Mouse (Mus musculus): ENCODE results near the gene Cyp39a1. TPM values are rescaled to one million over a fixed set of nuclear protein-coding genes. Genes with fewer than 3 reads are reported as not detected.
A peak's percentile ranks its signal among the peaks of the same experiment; 100 is the strongest.

Gene Cyp39a1
- 1 to 10 TPM; 6.7 TPM for total RNA-seq (2021)

DNA sequence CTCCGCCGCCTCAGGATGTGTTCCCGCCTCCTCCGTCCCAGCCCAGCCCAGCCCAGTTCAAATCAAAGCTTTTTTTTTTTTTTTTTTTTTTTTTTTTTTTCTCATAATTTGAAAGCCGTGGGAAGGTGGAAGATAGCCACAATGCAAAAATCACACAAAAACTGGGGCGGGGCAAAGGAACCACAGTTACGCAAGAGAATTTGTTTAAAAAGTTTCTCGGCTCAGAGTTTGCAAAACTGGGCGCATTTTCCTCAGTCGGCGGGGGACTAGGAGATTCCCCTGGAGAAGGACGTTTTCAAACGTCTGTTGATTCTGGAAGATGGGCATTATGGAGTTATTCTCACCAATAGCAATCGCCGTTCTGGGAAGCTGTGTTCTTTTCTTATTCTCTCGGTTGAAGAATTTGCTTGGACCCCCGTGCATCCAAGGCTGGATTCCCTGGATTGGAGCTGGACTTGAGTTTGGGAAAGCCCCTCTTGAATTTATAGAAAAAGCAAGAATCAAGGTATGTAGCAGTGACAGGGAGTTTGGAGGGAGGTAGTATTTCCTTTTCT, at the start of gene Cyp39a1:
Gene Cyp39a1, plus strand, starts transcription at position 136 of the 554 bp plus-strand sequence.
- no peak for DNase-seq
- intact Hi-C loops (cut with DNase I): no loop called here

DNA sequence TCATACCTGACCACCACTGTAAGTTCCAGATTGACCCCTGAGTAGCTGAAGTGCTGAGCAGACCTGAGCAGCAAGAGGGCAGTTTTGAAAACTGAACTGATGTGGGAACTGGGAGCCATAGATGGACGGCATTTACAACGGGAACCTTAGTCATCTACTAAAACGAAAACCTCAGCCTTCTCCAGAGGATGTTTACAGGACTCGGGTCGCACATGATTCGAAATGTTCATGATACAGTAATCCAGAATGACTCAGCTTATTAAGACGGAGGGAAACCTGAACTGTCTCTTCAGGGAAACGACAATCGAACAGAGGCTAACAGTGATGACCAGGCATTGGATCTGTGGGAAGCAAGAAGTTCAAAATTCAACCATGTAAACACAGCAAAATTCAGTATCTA, 48.1 kb upstream of the Cyp39a1 start:
- no peak for DNase-seq
- intact Hi-C loops (cut with DNase I): no loop called here

DNA sequence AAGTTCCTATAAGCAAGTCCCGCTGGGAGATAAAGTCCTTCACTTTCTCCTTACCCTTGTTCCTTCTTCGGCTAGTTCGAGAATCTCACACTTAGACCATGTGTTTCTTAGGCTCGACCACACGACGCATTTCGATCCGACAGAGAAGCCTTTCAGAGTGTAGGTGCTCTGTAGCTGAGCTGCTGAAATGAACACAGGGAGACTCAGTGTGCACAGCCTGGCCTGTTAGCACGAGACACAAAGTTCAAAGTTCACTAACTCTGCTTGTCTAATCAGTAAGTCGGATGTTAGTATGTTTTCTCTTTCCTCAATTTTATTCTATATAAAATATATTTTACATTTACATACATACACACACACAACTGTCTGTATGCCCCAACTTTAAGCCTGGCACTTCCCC, 45.1 kb upstream of the Cyp39a1 start:
- DNase-seq: no peak

DNA sequence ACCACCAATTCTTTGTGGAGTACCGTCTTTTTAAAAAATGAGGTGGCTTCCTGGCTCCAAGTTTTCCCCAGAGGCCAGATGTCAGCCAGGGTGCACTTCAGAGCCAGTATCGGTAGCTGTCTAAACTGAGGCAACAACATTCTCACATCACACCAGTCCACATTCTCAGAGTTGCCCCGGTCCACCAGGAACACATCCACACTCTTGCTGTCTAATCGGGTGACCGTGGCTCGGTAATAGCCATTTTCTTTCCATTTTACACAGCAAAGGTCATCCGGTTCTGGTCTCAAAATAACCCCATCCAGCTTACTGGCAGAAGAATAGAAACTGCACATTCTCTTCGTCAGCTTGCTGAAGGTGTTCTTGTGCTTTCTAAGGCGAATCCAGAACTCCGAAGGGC, 39.0 kb upstream of the Cyp39a1 start:
- DNase-seq: no peak
- intact Hi-C loops (cut with DNase I): no loop called here

More for the DNA sequence above, 45.1 kb upstream of the Cyp39a1 start:
- intact Hi-C loops (cut with DNase I): no loop called here

DNA sequence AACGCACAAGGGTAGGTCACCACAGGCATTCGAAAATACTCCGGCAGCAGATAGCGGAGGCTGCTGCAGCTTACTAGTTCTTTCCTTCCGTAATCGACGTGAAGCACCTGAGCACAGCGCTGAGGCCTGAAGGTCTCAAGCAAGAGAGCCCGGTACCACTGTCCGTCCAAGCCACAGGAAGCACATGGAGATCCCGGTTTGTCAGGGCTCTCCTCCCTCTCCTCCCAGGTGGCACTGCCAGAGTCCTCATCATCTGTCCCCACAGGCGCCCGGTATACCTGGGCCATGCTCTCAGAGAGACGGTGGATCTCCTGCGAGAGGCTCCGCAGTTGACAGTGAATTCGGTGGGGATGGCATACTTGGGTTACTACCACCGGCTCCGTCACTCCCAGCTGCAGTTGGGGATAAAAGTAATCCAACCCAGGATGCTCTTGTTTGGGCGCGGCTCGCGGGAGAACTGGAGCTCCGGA, 38.2 kb upstream of the Cyp39a1 start:
- intact Hi-C loops (cut with DNase I): no loop called here
- no peak for DNase-seq

DNA sequence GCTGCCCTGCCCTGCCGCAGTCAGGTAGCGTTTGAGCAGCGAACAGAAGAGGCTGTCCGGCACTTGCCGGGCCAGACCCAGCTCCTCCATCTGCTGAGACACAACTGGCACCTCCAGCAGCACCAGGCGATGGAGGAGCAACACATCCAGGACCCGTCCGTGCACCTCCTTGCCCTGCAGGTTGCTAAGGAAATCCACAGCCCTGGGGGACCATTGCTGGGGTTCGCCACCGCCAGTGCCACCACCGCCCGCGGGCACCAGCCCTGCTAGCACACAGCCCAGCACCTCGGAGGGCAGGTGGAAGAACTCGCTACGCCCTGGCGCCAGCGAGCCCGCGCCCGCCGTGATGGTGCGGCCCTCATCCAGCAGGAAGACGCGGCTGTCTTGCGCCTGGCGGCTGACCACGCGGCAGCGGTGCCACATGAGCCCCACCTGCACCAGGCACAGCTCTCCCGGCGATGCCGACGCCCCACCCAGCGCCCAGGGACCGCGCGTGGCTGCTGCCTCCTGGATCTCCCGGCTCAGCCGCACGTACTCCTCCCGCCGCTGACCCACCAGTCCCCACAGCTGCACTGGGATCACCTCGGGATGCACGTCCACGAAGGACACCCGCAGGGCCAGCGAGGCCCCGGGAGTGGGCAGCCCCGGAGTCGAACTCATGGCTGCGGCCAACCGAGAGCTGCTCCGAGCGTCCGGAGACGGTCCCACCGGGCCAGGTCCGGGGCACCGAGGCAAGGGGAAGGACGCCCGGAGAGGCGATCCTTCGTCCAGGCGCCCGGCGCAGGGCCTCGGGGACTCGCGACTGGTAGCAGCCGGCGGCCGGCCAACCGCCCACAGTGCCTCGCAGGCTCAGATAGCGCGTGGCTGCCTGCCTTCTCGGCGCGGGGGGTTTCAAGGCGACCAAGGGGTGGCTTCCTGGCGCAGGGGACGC, 37.5 kb upstream of the Cyp39a1 start, which contains the start of gene Tdrd6:
Gene Tdrd6, minus strand, starts transcription at position 804 of the 931 bp plus-strand sequence.
- intact Hi-C loops (cut with DNase I): no loop called here
- no peak for DNase-seq

DNA sequence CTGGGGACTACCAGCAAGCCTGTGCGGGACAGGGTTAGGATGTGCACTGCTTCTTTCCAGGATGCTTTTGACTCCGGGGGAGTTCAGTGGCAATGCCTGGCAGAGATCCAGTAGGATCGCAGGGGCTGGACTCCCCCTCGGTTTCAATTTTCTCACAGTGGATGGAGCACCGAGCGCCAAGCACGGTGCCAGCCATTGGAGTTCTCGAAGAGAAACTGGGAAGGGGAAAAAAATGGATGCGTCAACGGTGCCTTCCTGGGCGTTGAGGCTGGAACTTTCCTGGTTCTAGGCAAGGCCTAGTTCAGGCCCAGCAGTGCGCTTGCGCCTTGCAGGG, 36.8 kb upstream of the Cyp39a1 start:
- no peak for DNase-seq
- intact Hi-C loops (cut with DNase I): no loop called here

DNA sequence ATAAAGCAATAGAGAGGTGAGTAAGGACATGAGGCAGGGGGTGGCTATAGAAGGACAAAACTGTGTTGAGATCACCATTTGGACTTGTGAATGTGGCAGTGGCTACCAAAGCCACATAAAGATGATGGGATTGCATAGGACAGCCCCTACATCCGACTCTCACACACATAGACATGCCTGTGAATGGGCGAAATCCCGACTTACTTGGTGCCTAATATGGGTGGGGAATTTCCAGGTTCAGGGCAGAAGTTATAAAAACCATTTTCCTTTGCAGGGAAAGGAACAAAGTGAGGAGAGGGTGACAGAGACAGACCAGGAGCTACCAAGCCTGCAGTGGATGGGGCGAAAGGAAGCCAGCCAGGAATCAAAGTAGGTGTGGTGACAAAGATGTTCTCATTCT, 30.1 kb upstream of the Cyp39a1 start:
- intact Hi-C loops (cut with DNase I): no loop called here
- DNase-seq: no peak

DNA sequence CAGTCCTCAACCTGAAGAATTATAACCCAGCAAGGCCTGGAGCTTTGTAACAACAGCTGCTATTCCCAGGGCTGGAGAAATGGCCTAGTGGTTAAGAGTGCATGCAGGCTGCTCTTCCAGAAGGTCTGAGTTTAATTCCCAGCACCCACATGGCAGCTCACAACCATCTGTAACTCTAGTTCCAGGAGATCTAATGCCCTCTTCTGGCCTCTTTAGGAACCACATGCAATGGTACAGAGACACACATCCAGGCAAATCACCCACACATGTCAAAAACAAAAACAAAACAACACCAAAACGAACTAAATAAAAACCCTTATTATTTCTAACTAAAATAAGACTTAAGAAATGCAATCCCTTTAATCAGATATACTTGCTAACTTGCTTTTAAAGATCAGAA, 26.4 kb upstream of the Cyp39a1 start:
- DNase-seq: no peak
- intact Hi-C loops (cut with DNase I): no loop called here

DNA sequence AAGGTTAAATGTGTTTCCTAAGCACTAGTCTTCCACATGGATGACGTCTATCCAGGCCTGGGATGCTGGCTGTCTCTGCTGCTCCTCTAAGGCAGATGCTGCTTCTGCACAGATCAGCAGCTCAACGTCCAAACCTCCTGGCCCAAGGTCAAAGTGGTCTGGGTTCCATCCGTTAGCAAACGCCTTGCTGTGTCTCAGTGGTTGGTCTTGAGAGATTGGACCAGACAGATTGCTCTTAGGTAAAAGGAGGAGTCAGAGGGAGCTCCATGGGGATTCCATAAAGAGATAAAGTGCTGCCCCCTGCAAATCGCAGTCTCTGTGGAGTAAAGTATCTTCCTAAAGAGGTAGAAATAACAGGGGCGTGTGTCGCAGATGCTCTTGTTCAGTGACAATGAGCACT, 24.0 kb upstream of the Cyp39a1 start:
- intact Hi-C loops (cut with DNase I): no loop called here

DNA sequence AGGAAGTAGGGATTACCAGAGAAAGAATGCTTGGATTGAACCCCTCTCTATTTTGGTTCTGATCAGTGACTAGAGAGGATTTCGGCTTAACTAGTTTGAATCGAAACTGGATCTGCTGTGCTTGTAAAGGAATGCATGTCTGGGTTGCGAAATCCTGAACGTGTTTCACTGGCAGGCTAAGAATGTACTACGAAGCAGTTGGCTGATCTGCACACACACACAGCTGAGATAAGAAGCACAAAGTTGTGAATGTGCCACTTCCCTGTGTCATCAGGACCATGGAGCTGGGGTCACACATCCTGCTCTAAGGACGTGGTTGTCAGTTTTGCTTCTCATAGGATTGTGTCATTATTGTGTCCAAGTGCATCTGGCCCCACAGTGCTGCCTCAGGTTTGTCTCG, 22.9 kb upstream of the Cyp39a1 start:
- intact Hi-C loops (cut with DNase I): no loop called here
- DNase-seq: peak in 1 of 2 experiments; percentile 22

More for the DNA sequence above, 24.0 kb upstream of the Cyp39a1 start:
- no peak for DNase-seq

DNA sequence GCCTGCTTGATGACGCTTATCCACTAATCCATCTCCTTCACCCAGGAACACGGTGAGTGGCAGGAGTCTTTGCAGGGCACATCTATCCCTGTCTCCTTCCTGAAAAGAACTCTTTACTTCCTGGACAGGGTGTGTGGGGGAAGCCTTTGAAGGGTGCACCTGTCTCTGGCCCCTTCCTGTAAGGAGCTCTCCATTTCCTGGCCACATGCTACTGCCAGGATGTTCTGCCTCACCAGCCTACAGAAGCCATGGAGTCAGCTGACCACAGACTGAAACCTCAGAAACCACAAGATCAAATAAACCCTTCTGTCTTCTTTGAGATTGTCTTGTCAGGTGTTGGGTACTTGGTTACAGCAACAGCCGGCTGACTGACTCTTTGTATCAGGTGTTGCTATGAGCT, 22.1 kb upstream of the Cyp39a1 start:
- DNase-seq: no peak
- intact Hi-C loops (cut with DNase I): no loop called here

DNA sequence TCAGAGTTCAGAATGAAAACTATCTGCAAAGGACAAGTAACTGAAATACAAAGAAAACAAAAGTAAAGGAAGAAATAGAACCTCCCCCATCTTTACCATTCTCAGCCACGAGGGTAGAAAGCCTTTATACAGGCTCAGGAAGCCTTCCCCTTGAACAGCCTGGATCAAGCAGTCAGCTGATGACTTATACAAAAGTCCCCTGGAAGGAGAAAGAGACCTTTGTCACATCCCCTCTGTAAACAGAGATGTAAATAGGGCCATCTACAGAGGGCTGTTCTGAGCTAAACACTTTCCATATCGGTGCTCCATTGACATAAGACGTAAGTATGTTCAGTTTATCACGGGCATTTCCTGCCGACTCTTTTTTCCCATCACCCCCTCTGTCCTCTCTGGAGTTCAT, 20.3 kb upstream of the Cyp39a1 start:
- intact Hi-C loops (cut with DNase I): no loop called here
- no peak for DNase-seq

DNA sequence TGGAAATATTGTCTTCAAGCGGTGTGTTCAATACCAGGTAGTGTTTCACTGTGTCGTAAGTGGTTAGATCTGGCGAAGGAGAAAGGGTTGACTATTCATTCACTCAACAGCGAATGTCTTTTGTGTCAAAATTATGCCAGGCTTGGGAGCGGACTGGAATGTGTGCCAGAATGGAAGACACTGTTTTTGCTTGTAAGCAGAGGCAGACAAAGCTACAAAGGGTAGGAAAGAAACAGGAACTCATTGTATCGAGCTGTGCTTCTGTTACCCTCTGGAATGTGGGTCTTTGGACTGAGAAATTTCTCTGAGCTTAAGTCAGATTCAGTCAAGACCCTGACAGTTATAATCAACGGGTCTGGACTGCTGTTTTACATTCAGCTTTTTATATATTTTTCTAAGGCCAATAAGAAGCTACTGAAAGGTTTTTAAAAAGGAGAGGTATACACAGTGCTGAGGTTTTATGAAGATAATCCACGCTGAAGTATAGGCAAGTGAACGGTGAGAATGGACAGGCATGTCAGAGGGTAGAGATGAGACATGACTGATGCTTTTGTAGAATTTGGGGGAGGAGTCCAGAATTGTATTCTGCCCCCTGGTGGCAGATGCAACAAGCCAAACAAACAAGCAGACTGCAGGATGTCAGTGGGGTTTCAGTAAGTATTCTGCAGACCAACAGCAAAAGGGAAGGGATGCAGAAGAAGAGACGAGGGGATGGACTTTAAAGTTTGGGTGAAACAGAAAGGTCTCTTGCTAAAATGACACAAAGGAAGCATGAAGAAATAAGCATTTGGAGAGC, 17.4 kb upstream of the Cyp39a1 start:
- DNase-seq: peak in 1 of 2 experiments; percentile 20
- intact Hi-C loops (cut with DNase I): no loop called here

DNA sequence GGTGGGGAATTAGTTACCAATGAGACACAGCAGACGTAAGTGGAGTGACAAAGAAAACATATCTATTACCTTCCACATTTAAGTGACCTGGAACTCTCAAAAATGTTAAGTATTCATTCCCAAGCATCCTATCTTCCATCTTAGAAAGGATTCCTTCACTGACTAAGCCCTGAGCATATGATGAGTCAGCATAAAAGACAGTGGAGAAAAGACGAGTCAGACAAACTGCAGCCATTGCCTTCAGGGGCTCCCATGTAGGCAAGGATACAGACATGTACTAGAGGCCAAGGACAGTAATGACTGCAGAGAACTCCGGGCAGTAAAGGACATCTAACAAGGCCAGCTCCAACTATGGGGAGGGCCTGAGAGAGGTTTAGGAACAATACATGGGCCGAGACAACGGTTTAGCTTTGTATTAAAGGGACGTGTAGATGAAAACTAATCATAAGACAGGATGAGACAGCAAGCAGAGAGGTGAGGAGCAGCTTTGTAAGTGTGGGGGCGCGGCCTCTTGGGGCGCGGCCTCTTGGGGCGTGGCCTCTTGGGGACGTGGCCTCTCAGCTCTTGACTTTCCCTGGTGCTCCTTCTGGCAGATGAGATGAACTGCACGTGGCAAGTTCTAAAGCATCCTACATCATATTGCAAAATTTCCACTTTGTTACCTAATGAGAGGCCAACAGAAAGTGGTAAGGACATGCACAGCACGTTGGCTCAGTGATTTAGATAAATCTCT, 15.7 kb upstream of the Cyp39a1 start:
- intact Hi-C loops (cut with DNase I): no loop called here
- no peak for DNase-seq

DNA sequence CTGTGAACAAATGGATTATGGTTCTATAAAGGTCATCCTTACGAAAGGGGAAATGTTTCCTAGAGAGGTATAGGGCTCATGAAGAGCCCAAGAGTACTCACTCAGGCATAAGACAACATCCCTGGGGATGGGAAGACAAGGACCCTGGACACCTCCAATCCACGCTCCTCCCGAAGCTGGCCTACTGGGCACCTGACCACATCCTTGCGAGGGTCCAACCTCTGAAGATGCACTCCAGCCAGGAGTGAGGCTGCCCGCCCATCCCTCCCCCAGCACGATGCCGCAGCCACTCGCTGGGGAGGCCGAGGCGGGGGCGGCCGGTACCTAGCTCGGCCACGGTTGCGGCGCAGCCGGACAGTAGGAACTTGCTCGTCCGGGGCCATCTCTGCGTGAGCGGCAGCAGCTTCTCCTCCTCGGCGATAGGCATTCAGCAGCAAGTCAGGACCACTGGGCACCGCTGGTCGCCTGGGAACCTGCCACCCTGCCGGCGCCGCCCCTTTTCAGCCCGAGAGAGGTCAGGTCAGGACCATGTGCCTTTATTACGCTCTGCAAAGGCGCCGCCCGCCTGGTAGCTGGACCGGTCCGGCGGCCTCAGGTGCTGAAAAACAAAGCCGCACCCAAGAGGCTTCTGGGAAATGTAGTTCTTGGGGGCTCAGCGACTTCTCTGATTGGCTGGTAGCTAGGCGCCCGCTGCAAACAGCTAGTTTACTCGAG, 492 bp upstream of the Cyp39a1 start, which contains the start of gene Slc25a27:
Gene Slc25a27, minus strand, starts transcription at position 639 of the 714 bp plus-strand sequence.
- intact Hi-C loops (cut with DNase I): no loop called here
- DNase-seq: peak; percentile 84 to 86

DNA sequence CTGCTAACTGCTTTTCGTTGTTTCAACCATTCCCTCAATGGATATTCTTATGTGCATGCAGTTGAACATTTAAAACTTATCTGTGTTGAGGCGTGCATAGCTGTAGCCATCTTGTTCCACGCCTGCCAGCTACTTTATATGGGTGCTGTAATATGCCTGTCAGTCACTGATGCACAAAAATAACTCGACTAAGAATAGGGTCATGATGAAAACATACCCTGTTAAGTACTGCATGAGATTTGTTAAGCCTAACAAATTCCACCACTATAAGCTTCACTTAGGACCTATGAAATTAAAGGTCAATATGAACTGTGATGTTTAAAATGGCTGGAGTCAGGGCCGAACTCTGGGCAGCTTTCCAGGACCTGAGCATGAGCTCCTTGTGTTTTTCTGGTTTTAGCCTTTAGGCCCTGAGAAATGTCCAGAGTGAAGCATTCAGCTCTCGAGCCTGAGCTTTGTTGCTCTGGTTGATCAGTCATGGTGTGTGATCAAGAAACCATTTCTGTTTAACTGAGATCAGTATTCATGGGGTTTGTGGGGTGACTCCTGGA, 2.0 kb downstream of the Cyp39a1 start:
- intact Hi-C loops (cut with DNase I): no loop called here
- DNase-seq: no peak

DNA sequence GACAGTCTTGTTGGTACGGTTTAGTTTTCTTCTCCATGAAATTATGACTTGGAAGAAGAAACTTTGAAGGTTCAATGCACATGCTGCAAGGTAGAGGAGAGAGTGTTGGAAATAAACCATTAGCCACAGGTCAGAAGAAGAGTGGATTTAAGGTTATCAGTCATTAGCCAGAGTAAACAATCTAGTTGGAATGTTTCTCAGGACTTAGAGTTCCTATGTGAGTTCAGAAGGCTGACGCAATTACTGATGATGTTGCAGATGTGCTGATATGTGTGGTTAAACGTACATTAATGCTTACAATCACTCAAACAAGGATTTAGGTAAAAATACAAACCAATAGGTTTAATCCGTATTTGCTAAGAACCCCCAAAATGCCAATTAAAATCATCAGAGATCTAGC, 4.7 kb downstream of the Cyp39a1 start:
- intact Hi-C loops (cut with DNase I): no loop called here
- no peak for DNase-seq

DNA sequence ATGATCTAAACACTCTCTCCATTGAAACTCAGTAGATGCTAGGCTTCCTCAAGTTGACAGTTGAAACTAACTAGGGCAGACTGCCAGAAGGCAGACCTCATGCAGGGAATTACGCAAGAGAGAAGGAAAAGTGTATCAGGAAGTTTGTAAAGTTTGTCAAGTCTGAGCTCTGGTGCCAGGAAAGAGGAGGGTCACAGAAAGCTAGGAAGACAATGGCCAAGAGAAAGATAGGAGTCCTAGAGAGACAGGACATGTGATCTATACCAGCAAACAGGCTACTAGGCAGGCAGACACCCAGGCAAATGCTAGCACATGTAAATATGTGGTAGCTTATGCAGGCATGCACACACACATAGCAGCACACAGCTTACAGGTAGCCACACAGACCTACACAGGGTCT, 8.0 kb downstream of the Cyp39a1 start:
- intact Hi-C loops (cut with DNase I): no loop called here
- peak; percentile 14 to 20 for DNase-seq

DNA sequence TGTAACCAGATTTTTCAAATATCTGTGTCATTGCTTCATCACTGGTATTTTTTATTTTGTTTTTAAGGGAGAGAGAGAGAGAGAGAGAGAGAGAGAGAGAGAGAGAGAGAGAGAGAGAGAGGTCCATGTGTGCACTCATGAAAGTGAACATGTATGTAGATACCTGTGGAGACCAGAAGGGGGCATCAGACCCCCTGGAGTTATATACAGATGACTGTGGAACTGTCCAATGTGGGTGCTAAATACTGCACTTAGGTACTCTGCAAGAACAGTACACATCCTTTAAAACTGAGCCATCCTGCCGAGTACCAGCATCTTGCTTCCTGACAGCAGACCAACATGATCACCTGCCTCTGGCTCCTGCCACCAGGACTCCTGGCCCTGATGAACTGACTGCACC, 9.0 kb downstream of the Cyp39a1 start:
- no peak for DNase-seq
- intact Hi-C loops (cut with DNase I): no loop called here

Measured in heart, postnatal 36 days (tissue).